Mouse (Mus musculus) sigmoid colon, adult 10 weeks (tissue): ENCODE data around the gene Lemd2. TPM values are rescaled to one million over a fixed set of nuclear protein-coding genes. Genes with fewer than 3 reads are reported as not detected.

ENCODE experiments used
- polyA plus RNA-seq: library from polyadenylated mRNA; stranded (reverse); fragments of 350-450 nt; fragmentation: Illumina TruSeq; extraction: RNeasy Lipid Tissue Mini Kit (QIAGEN cat#74804); gene quantifications from one replicate; pipeline ENCODE4 v1.2.3, GENCODE M21; 2014; ENCODE audit warnings: low read depth, low replicate concordance

The Lemd2 gene
- 1.2 TPM for polyA plus RNA-seq

DNA sequence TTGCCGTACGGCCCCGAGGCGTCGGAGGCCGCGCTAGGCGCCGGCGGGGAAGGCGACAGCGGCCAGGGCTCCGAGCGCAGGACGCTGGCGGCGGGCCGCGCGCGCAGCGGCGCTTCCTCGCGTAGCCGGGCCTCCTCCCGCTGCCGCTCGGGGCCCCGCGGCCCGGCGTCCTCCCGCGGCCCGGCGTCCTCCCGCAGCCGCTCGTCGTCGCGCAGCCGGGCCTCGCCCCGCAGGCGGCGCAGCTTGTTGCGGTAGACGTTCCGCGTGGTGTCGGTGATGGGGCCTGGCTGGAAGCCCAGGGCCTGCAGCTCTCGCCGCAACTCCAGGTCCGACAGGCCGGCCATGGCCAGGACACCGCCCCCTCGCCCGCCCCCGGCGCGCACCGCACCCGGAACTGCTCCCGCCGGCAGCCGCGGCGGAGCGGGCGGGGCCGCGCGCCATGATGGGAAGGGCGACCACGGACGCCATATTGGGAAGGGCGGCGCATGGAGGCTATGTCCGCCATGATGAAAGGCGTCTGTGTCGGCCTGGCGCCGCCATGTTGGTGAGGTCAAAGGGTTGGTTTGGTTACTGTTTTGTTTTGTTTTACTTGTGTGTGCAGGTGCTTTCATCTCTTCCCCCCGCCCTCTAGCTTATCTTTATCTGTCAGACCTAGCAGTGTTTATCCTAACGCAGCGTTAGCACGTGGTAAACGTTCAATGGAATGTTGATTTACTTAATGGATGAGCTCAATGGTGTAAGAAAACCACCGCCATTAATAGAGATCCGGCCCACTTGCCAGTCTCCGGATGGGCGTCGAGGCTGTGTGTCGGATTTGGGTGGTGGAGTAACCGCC, at the start of gene Lemd2:
Gene Lemd2 (minus strand): TSS at position 395 of the 835 bp plus-strand sequence.

DNA sequence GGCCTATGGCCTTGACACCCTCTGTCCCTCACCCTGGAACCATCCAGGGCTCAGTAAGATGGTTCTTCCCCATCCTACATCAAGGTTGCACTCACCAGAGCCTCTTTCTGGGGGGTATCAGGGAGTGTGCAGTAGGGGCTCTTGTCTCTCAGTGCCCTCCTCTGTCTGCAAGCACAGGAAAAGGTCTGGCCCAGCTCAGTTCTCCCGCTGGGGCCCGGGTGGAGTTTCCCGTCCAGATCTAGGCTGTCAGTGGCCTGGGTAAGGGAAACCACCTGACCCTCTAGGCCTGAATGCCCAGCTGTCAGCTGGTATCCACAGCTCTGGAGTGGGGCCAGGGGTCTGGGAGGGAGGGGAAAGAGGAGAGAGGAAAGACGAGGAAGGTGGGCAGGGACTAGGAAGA, 36.7 kb downstream of the Lemd2 start, which contains the start of gene Ip6k3:
Gene Ip6k3 (minus strand): TSS at position 251 of the 400 bp plus-strand sequence.

Other genes starting within 250 kb of the Lemd2 start
- 14.9 TPM for gene Zbtb9, start 231.3 kb downstream of the Lemd2 start, polyA plus RNA-seq
- gene Bak1, start 175.5 kb downstream of the Lemd2 start, polyA plus RNA-seq = 4.3 TPM
- 2.2 TPM for gene Itpr3, start 147.2 kb downstream of the Lemd2 start, polyA plus RNA-seq
- gene Uqcc2, start 70.6 kb downstream of the Lemd2 start, polyA plus RNA-seq = 8.7 TPM
- not detected for gene Ip6k3, start 36.7 kb downstream of the Lemd2 start, polyA plus RNA-seq